Mouse (Mus musculus): ENCODE measurements around the gene Ccr10.
A peak's percentile ranks its signal among the peaks of the same experiment; 100 is the strongest.

Gene Ccr10

DNA sequence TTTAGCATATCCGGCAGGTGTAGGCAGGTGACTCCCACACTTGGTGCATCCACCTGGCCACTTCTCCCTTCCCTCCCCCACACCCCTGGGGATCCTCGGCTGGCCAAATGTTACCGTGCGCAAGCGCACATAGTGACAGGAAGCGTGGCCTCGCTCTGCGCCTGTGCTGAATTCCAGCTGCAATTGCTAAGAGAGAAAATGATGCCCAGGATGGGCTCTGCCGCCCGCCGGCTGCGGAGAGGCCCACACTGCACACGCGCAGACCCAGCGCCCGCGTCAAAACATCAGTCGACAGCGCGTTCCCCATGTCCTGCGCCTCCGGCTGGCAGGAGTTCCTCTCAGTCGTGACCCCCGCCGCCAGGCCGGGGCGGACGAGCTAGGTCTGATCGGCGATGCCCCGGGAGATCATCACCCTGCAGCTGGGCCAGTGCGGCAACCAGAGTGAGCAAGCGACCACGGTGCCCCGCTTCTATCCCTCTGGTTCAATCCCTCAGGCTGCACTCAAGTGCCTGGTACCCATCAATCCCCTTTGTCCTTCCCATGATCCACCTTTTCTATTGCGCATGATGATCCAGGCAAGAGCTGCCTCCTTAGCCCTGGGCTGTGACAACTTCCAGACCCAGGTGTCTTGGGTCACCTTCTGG, 19.4 kb downstream of the Ccr10 start, which contains the start of gene Tubg2:
Gene Tubg2, plus strand, starts transcription at position 180 of the 644 bp plus-strand sequence.
- peak; percentile 70; the same call in 1 of the 2 replicates for ATAC-seq (ENCODE audit: insufficient number of reproducible peaks, low FRiP score, low TSS enrichment)

DNA sequence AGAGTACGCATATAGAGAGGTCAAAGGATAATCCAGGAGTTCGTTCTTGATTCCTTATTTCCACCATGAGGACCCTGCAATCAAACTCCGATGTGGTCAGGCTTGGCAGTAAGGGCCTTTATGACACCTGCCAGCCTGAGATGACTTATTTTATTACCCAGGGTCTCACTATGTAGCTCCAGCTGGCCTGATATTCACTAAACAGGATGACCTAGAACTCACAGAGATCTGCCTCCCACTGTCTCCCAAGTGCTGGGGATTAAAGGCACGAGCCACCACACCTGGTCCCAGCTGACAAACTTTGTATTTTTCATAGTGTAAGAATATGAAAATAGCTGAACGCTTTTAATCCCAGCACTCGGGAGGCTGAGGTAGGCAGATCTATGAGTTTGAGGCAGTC, 20.1 kb downstream of the Ccr10 start:
- no peak for ATAC-seq (ENCODE audit: insufficient number of reproducible peaks, low FRiP score, low TSS enrichment)

DNA sequence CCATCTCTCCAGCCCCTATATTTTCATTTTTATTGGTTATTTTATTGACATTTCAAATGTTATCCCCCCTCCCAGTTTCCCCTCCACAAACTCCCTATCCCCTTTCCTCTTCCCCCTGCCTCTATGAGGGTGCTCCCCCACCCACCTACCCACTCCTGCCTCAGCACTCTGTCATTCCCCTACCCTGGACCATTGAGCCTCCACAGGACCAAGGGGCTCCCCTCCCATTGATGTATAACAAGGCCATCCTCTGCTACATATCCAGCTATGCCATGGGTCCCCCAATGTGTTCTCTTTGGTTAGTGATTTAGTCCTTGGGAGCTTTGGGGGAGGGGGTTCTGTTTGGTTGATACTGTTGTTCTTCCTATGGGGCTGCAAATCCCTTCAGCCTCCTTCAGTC, 20.6 kb downstream of the Ccr10 start:
- ATAC-seq (ENCODE audit: insufficient number of reproducible peaks, low FRiP score, low TSS enrichment): no peak

DNA sequence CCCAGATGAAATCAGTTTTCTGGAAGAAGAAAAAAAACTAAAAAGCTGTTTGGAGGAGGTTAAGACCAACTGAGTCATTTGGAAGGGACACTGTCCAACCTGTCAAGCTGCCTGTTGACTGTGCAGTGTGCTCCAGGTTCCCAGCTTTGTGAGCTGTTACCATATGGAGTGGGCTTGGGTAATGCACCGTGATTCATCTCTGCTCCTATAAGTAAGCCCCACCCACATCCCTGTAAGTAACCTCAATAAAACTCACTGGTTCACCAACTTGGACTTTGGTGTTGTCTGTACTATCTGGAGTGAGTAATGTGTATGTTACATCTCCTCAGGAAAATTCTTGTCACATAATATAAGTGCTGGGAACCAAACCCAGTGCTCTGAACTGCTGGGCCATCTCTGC, 22.4 kb downstream of the Ccr10 start:
- ATAC-seq (ENCODE audit: insufficient number of reproducible peaks, low FRiP score, low TSS enrichment): no peak

DNA sequence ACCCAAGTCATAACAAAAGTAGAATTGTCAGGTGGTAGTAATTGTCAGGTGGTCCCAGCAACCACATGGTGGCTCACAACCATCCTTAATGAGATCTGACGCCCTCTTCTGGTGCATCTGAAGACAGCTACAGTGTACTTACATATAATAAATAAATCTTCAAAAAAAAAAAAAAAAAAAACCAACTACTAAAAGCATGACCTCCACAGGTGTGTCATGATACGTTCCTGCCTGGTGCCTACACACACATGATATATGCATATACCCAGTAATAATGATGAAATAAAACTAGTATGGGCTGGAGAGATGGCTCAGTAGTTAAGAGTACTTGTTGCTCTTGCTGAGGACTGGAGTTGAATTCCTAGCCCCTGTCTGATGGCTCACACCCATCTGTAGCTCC, 24.2 kb downstream of the Ccr10 start:
- ATAC-seq (ENCODE audit: insufficient number of reproducible peaks, low FRiP score, low TSS enrichment): no peak

DNA sequence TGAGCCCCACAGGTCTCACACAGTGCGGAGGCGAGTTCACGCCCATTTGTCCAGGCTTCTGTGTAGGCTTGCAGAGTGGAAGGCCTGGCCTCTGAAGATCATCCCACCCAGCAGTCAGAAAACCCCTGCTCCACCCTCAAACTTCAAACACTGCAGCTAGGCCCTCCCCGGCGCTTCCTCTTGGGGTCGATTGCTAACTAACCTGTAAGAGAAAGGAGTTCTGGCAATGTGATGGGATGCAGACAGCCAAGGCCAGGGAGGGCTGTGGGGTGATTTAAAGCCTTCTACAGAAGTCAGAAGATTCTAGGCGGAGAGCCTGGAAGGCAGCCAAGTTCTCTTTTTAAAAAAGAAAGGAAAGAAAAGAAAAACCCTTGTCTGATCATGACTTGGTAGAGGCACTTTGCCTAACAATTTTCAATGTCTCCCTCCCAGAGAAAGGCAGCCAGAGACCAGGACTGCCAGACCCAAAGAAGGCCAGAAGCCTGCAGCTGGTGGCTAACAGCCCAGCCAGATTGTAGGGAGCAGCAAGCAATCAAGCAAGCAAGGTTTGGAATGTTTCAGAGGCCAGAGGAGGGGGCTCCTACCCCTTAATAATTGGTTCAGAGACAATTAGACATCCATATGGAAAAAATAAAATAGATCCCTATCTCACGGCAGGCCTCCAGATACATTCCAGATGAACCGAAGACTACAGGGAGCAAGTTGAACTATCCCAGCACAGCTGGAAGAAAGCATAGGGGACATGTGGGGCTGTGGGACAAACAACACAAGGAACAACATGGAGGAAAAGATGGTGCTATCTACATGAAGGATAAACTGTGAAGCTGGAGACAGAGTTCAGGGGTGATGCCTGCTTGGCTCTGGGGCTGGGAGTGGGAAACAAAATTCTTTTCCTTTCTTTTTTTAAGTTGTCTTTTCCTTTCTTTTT, 25.8 kb downstream of the Ccr10 start:
- ATAC-seq (ENCODE audit: insufficient number of reproducible peaks, low FRiP score, low TSS enrichment): no peak

DNA sequence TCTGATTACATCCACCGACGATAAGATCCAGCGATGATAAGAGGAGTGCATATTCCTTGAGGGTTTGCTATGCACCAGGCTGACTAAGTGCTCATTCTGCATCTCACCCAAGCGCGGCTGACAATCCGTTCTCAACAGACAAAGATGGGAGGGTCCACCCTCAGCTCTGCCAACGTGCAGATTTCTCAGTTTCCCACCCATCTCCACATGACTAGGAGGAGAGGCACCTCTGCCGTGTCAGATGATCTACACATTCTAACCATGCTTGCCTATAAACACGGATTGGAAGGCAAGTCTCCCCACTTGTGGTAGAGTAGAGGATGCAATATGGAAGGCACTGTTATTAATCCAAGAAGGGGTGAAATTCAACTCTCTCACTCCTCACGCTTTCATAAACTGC, 26.5 kb downstream of the Ccr10 start:
- no peak for ATAC-seq (ENCODE audit: insufficient number of reproducible peaks, low FRiP score, low TSS enrichment)

DNA sequence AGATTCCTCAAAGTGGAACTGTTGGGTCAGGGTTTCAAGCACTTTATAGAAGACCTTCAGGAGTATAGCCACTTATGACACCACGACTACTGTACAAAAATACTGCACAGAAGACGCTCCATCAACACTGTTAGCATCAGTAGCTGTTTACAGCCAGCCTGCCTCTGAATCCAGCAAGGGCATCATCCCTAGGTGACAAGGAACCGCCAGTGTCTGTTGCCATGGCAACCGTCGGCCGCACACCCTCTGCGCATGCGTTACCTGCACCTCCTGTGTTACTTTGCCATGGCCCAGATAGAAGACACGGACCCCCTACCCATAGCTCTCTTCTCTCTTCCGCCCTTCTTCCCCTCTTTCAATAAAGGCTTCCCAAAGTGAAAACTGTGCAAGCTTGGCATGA, 28.9 kb downstream of the Ccr10 start:
- no peak for ATAC-seq (ENCODE audit: insufficient number of reproducible peaks, low FRiP score, low TSS enrichment)

DNA sequence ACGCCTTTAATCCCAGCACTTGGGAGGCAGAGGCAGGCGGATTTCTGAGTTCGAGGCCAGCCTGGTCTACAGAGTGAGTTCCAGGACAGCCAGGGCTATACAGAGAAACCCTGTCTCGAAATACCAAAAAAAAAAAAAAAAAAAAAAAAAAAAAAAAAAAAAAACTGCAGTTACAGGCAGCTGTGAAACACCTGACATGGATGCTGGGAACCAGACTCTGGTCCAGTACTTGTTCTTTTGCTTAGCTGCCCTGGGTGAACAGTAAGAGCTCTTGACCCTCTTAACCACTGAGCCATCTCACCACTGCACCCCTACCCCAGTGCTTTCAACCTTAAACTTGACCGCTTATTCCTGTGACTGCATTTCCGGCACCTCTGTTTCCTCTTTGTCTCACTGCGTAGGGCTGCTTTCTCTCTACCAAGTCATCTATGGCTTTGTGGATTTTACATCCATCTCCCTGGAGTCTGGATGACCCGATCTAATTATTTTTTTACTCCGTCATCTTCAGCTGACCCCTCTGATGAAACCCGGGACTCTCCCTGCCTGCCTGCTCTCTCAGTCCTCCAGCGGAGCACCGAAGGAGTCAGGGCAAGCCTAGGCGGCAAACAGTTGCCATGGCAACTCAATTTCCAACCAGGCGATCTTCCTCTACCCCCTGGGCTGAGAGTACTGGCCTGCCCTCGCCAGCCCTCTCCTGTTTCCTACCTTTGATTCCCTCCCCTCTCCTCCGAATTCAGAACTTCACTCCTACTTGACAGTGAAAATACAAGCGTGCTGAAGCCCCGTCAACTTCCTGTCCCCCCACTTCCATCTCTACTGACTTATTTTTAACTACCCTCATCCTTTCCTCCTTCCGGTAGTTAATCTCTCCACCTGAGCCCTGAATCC, 31.7 kb downstream of the Ccr10 start:
- no peak for ATAC-seq (ENCODE audit: insufficient number of reproducible peaks, low FRiP score, low TSS enrichment)

DNA sequence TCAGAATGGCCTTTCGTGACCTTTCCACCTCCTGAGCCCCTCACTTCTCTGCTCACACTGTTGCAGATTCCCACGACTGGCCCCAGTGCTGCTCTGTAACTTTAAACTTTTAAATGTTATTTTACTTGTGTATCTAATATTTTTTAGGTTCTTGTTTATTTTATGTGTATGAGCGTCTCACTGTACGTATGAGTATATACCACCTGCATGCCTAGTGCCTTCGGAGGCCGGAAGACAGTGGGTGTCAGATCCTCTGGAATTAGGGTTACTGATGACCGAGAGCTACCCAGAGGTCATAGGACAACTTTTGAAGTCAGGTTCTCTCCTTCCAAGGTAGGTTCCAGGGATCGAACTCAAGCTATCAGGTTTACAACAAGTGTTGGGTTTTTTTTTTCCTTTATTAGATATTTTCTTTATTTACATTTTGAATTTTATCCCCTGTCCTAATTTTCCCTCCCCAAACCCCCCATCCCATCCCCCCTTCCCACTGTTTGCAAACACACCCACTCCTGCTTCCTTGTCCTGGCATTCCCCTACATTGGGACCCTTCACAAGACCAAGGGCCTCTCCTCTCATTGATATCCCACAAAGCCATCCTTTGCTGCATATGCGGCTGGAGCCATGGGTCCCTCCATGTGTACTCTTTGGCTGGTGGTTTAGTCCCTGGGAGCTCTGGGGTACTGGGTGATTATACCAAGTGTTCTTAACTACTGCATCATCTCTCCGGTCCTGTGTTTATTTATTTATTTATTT, 32.9 kb downstream of the Ccr10 start:
- ATAC-seq (ENCODE audit: insufficient number of reproducible peaks, low FRiP score, low TSS enrichment): no peak

DNA sequence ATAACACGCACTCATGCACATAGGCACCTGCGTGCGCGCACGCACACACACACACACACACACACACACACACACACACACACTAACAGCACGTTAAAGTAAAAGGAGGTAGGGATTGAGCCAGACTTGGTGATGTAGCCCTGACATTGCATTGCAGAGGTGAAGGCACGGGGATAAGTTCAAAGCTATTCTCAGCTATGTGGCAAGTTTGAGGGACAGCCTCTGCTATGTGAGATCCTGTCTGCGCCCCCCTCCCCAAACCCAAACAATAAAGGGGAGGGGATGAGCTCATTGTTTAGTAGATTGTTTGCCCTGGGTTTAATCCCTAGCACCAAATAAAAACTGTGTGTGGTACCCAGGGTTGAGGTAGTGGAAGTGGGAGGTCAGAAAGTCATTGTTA, 34.2 kb downstream of the Ccr10 start:
- ATAC-seq (ENCODE audit: insufficient number of reproducible peaks, low FRiP score, low TSS enrichment): no peak

DNA sequence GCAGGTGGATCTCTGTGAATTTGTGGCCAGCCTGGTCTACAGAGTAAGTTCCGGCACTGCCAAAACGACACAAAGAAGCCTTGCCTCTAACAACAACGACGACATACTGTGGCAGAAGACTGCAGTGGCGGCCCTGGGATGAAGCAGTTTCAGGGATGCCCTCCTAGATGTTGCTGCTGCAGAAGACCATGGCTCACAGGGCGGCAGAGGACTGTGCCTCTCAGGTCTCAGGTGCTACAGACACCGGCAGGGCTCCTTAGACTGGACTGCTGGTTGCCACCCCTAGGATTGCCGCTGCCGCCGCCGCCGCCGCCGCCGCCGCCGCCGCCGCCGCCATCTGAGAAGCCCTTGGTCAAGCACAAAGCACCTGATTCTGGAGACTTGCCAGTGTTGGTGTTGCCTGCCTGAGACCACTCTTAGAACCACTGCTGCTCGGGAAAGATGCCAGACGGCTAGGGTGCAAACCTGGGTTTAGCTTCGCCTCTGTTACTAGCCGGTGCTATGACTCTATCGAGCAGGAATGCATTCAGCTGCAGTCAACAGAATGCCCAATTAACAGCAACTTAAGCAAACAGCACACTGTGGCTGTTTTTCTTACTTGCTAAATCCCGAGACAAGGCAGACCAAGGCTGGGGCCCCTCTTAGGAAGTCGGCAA, 35.0 kb downstream of the Ccr10 start:
- no peak for ATAC-seq (ENCODE audit: insufficient number of reproducible peaks, low FRiP score, low TSS enrichment)

DNA sequence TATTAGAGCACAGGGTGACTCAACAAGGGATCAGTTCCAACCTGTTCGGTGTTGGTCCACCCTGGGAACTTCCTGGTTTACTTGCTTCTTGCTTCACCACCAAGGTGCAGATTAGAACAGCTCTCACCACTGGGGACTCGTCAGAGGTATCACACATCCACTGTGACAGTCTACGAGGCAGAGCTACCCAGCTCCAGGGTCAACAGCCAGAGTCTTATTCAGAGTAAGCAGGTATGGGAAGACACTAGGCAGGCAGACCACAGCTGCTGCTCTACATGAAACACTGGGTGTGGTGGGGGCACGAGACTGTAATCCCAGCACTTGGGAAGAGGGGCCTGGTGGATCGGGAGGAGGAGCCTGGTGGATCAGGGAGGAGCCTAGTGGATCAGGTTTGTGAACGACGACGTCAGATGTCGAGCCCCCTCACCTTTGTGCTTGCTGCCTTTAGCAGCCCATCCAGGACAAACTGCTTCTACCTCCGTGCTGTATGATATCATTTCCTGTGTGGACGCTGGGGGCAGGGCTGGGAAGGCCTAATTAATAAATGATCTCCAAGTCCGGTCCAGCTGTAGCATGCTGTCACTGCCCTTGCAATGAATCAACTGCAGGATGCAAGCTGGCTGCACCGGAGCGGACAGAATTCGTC, 36.6 kb downstream of the Ccr10 start:
- ATAC-seq (ENCODE audit: insufficient number of reproducible peaks, low FRiP score, low TSS enrichment): no peak

DNA sequence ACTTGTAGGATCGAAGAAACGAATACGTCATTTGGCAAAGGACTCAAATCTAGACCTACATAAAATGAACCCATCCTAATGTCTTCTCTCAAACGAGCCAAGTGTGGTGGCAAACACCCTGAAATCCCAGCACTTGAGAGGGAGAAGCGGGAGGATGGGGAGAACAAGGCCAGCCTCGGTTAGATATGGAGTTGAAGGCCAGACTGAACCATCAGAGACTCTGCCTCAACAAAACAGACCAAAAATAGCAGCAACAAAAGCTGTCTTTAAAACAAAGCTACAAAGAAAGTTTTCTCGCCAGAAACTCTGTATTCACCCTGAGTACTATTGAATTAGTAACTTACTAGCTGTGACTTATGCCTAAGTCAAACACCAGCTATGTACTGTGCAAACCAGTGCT, 38.2 kb downstream of the Ccr10 start:
- no peak for ATAC-seq (ENCODE audit: insufficient number of reproducible peaks, low FRiP score, low TSS enrichment)

DNA sequence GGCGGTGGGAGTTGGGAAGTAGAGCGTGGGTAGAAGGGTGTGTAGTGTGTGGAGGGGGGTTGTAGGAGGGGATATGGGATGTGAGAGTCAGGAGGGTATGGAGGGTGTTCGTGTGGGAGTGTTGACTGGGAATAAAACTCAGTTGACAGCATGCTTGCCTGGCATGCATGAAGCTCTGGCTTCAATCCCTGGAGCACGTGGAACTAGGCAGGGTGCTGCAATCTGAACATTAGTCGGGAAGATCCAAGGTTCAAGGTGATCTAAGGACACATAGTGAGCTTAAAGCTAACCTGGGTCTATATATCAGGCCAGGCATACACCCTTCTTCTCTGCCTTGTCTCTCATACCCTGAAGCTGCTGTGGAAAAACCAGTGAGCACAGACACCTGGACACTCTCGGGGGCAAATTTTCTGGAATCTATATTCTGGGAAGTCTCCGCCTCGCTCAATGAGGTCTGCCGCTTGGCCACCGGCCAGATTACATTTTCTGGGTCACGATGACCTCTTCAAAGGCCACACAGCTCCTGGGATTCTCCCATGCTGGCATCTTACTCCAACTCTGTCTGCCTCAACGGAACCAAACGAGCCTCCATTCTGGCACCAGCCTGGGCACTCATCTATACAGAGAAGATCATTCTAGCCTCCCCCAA, 40.9 kb downstream of the Ccr10 start:
- no peak for ATAC-seq (ENCODE audit: insufficient number of reproducible peaks, low FRiP score, low TSS enrichment)

DNA sequence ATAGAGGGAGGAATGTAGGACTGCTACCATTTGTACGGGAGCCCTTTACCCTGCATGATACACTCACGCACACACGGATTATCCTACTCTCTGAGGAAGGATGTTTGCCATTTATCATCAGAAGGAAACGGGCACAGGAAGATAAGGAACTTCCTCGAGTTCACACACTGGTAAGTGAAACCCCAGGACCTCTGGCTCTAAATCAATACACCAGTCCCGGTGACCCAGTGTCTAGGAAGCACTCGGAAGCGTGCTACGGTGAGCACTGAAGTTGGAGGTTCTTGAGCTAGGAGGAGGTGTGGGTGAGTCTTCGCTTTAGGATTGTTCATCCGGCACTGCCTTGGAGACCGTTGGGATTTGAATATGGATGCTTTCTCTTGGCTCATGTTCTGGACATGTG, 42.2 kb downstream of the Ccr10 start:
- no peak for ATAC-seq (ENCODE audit: insufficient number of reproducible peaks, low FRiP score, low TSS enrichment)

DNA sequence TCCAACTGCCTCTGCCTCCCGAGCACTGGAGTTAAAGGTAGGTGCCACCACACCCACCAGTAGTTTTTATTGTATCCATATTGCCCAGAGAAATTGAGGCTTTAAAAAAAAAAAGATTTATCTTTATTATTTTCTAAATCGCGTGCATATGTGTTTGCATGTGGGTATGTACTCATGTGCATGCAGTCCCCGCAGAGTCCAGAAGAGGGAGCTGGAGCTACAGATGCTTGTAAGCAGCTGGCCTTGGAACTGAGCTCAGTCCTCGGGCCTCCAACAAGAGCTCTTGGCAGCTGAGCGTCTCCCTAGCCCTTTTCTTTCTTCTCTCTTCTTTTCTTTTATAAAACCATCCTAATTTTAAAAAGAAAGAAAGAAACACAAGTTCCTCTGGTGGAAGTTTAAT, 43.5 kb downstream of the Ccr10 start:
- no peak for ATAC-seq (ENCODE audit: insufficient number of reproducible peaks, low FRiP score, low TSS enrichment)

DNA sequence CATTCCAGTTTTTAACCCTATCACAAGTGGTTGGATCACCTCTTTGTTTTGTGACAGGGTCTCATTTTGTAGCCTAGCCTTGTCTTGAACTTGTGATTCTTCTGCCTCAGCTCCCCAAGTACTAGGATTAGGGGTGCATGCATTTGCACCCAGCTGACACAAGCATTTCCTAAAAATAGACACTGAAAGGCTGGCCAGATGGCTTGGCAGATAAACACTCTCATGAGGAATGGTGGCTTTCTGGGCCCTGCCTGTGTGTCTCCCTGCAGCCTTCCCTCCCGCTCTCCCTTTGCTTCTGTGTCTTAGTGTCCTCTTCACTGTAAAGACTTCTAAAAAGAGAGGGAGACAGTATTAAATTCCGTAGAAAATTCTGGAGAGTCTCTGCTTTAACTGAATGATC, 44.1 kb downstream of the Ccr10 start:
- ATAC-seq (ENCODE audit: insufficient number of reproducible peaks, low FRiP score, low TSS enrichment): no peak
